Mouse (Mus musculus) embryonic stem cell, embryonic (primary cell): ENCODE measurements at regions not wholly inside any gene's neighbourhood (a gene's known extent, or its start where the extent isn't known, plus 50 kb on each side); places are given as distances from the start of the nearest gene placed in this dataset.

Source experiments
- CTCF ChIA-PET, 4 experiments: fragments of 300-600 bp in 2 of 4; fragments of 350-600 bp in 2 of 4; sonication (Branson Sonifier 250); formaldehyde crosslinking; loops; one replicate each; lab custom pipeline; 2022; ENCODE audit warnings: inconsistent platforms in 2 of 4; lab: Charles Lee
- POLR2A ChIA-PET, 4 experiments: fragments of 300-600 bp in 2 of 4; fragments of 350-600 bp in 2 of 4; sonication (Branson Sonifier 250); formaldehyde crosslinking; loops; one replicate each; lab custom pipeline; 2022; ENCODE audit warnings: antibody characterized with exemption in 4 of 4, inconsistent platforms in 1 of 4; lab: Charles Lee

DNA sequence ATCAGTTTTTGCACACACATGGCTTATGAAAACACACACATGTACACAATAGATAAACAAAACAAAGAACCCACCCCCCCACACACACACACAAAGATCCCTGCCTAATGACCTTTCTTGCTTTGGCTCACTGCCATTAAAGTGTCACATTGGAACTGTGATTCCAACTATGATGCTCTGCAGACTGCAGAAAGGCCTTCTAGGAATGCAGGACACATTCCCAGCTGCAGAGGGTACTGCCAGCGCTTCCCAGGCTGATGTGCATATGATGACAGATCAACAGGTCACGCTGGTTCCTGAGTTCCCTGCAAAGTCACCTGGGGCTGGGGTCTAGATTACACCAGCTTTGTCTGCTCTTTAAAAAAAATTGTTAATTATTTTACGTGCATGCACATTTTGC lies 68.1 kb upstream of the Ppm1j start:
- ChIA-PET CTCF (interaction anchor here (0.7 to 3.6 kb wide), 9 partner anchors 12 to 346 kb away, joined by 3 to 31 read pairs (median 5); partner anchors contain the start of gene Lrig2 (in 1 of the 4)), POLR2A (interaction anchor here in 1 of 4 experiments (0.5 kb wide), 1 partner anchor 11 kb away, joined by 3 read pairs; no protein-coding TSS in a partner anchor)

DNA sequence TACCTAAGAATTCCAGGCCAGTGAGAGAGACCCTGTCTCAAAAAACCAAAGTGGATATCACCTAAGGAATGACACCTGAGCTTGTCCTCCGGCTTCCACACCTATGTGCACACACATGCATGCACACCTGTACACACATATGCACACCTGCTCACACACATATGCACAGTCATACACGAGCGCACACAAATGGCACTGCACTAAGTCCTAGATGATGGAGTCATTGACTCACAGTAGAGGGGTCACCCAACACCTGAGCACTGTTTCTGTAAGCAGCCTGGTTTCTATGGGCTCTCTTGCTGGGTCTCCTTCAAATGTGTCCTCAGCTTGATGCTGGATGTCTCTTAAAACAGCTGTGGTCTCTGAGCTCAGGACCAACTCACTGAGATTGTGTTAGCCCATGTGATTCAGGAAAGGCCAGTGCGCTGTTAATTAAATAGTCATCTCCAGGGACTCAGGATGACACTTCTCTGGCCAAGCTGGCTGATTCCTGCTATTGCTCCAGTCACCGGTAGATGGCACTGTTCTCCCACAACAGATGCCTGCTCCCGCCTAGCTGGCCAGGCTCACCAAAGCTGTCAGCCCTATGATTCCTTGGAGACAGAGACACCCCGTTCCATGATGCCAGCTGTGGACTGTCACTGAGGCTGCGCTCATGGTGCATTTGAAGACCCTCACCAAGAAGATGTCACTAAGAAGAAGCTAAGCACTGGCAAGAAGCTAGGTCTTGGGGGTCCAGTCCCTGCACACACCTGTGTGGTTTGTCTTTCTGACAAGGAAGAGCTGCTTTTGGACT lies 66.8 kb upstream of the Ppm1j start:
- ChIA-PET POLR2A (interaction anchor here (0.5 to 1.9 kb wide), 23 partner anchors 10 to 800 kb away, joined by 3 to 10 read pairs (median 4); partner anchors contain the start of genes Slc16a1 (in 2 of the 4), Lrig2 (in 1 of the 4), Mov10 (in 1 of the 4) and Ppm1j (in 1 of the 4)), CTCF (interaction anchor here (0.5 to 3.6 kb wide), 118 partner anchors 10 to 976 kb away, joined by 3 to 50 read pairs (median 5); partner anchors contain the start of genes Lrig2 (in 3 of the 4), Cttnbp2nl (in 2 of the 4), Fam19a3 (in 2 of the 4) and Ppm1j (in 2 of the 4))

DNA sequence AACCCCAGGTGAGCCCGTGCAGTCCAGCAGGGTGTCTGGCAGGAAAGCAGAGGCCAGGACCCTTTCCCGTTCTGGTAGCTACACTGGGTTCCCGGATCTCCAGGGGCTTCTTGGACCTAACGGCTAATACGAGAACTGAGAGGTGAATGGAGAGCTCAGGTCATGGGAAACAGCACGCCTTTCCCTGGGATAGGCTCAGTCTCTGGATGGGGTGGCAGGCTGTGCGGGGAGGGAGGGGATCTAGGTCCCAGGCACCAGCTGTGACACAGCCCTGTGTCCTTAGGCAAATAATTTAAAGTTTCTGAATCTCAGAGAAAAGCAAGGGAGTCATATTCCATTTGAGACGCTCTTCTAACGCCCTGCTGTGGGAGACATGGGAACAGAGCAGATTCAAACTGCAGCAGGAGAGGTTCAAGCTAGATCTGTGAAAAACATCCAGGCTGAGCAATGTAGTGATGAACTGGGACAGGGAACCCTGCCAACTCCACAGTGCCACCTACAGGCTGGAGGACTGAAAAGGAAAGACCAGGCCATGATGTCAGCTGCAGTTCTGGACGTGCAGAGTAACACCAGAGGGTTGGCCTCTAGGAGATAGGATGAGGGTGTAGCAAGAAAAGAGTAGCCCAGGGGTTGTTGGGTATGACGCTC lies 66.1 kb upstream of the Ppm1j start:
- CTCF ChIA-PET: interaction anchor here (0.5 to 3.6 kb wide), 128 partner anchors 9 to 1214 kb away, joined by 3 to 50 read pairs (median 5); partner anchors contain the start of genes Lrig2 (in 3 of the 4), Cttnbp2nl (in 2 of the 4), Fam19a3 (in 2 of the 4) and Ppm1j (in 2 of the 4)
- POLR2A ChIA-PET: interaction anchor here in 3 of 4 experiments (0.5 to 1.9 kb wide), 25 partner anchors 10 to 1340 kb away, joined by 3 to 10 read pairs (median 4); partner anchors contain the start of genes Slc16a1 (in 2 of the 3), Fam19a3 (in 1 of the 3), Lrig2 (in 1 of the 3) and Ppm1j (in 1 of the 3)
